Mouse (Mus musculus) retina, postnatal 7 days (tissue): ENCODE measurements at regions not wholly inside any gene's neighbourhood (a gene's known extent, or its start where the extent isn't known, plus 50 kb on each side); places are given as distances from the start of the nearest gene placed in this dataset.

Source experiments
- DNase-seq: peaks from one replicate; pipeline ENCODE4 v3.0.0-alpha.2; 2012; ENCODE audit warnings: low read depth, low spot score

DNA sequence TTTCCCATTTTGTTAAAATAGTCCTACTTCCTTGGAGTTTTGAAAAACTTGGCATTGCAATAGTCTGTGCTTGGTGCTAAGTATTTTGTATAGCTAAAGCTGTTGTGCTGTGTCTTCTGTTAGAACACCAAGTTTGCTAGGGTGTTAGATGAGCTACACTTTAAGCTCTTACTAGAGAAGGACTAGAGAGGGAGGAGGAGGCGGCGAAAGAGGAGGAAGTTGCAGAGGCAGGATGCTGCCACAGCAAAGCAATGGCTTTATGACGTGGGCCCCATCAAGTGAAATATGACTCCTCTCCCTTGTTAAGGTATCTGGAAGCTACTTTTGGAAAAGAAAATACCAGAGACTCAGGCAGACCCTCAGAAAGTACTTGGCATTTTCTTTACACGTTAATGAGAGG, 167.8 kb upstream of the Pik3r1 start:
- DNase-seq = no peak

DNA sequence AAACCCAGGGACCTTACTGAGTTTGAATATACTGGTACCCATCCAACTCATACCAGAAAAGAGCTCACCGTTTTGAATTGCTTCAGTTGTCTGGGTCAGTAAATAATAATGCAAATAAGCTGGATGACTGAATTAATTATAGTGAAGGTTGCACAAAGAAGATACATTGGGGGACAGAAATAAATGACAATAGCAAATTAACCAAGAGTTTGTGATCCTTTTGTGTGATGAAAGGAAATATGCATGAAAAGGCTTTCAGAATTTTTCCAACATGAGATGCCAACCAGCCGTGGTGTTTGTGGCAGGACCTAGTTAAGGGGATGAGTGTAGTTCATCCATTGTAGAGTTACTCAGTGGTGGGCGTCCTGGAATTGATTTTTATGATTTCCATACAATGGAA, 186.5 kb upstream of the Pik3r1 start:
- no peak for DNase-seq

DNA sequence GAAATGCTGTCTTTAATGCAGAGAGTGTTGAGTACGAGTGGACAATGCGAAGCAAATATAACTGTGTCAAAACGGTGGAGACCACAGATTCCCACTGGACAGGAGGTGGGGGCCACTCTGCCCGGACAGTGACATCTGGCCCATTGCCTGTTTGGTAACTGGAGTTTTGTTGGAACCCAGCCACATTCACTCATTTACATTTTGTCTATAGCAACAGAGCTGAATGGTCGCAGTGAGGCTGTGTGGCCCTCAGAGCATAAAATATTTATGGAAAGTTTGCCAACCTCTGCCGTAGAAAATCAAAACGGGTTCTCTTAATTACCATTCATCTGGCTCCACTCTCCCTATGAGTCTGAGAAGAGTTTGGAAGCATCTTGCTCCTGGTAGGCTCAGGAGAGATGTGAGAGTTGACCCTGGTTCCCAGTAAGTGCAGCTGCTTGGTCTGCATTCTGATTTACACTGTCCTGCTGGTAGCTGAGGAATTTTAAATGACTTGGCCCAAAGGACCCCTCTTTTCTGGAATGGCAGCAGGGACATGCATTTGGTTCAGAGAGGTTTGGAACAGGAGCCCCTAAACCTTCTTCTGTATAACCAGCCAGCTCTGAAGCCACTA, 187.9 kb upstream of the Pik3r1 start:
- DNase-seq = no peak

DNA sequence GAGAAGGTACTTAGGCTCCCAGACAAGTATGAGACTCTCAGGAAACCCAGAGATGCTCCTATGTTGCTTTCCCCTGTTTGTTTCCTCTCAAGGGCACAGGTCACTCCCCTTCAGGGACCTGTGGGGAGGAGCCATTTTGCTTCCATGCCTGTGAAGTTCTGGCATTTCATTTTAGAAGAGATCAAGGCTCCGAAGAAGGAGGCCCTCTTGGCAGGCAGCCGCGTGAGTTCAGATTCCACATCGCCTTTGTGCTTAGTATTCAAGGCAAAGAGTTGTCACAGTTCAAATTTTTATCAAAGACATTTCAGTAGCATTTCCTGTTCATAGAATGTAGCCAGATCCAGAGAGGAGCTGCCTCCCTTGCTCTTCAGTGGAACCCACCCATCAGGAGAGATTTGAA, 189.8 kb upstream of the Pik3r1 start:
- DNase-seq = no peak

DNA sequence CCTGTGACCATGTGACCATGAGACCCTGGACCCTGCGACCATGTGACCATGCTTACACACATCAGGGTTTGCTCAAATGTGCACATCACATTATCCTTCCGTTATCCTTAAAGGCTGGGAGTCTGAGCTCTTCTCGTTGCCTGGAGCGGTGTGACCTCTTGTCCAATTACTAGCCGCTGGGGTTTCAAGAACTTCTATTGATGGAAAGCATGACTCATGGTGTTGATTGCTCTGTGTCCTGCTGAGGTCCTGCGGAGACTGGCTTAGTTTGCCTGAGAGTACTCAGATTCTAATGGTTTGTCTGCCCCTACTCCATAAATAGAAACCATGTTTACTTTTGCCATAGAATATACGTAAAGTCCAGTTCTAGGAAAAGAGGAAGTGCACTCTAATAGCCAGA, 197.5 kb upstream of the Pik3r1 start:
- no peak for DNase-seq

DNA sequence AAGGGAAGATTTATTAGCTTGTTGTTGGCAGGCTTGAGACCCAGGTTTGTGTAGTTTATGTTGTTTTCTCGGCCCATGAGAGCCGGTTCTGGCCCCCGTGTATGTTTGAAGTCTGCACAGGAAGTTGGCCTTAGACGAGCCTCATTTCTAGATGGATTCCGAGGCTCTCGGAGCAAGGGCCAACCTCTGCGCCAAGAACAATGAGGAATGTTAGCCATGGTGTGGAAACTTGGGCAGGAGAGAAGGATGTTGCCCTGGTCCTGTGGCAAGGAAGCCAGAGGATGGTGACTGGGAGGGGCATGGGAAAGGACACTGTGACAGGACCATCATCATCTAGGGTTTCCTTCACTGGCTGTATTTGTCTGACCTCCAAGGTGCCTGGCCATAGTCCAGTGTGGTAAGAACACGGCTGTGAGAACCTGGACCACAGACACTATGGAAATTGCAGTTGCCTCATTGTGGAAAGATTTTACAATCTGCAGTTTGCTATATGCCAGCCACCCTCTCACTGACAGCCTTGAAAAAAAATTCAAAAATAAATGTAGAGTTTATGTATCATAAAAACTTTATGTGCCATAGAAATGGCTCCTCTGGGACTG, 198.9 kb upstream of the Pik3r1 start:
- DNase-seq = no peak

DNA sequence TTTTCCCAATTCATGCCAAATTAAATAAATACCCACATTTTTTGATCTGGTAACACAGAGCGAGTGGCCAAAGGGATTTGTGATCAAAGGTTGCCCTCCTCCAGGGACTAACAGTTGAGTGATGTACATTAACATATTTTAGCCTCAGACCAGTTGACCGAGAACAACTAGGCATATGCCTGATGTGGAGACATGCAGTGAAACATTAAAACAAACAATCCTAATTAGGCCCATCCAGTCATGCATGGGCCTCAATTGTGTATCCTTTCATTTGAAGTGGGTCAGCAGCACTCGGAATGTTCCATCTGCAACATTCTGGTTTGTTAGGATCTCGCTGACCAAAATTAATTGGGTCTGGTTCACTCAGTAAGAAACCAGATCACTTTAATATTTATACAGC, 199.4 kb upstream of the Pik3r1 start:
- peak; percentile 11 for DNase-seq

DNA sequence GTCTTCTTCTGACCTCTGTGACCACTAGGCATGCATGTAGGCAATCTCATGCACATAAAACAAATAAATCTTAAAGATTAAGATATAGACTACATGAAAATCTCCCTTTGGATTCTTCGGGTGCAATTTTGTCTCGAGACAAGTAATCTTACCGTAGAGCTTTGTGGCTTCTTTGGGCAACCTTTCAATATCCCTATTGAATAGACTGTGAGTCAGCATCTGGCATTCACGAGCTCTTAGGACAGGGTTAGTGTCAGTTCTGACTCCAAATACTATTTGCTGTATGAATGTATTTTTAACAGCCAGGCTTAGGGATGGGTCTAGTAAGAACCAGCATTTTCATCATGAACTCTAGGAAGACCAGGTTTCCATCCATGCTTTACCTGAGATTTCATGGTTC, 208.7 kb upstream of the Pik3r1 start:
- DNase-seq = no peak

DNA sequence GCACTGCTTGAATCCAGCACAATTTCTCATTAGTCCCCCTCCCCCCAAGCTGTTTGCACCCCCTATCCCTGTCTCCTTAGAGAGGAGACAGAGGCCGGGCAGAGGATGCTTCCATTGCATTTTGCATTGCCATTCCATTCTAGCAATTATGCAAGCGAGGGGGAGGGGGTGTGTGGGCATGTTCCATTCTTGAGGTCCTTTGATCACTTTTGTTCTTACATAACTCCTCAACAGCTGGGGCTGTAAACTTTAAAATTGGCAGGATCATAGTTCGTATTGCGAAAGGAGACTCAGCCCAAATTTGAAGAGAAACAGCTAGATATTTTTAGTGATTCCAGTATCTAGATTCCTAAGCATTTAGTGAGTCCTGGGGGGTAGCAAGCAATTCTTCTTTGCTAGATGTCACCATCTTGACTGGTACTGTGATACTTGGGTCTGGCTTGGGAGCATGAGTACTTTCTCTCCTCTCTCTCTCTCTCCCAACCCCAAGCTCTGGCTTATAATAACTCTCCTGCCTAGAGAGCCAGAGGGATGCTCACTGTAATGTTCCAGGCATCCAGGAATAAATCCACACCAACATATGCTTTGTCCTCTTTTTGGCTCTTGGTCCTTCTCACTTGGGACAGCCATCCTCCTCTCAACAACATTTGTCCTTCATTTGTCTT, 212.3 kb upstream of the Pik3r1 start:
- DNase-seq = no peak

DNA sequence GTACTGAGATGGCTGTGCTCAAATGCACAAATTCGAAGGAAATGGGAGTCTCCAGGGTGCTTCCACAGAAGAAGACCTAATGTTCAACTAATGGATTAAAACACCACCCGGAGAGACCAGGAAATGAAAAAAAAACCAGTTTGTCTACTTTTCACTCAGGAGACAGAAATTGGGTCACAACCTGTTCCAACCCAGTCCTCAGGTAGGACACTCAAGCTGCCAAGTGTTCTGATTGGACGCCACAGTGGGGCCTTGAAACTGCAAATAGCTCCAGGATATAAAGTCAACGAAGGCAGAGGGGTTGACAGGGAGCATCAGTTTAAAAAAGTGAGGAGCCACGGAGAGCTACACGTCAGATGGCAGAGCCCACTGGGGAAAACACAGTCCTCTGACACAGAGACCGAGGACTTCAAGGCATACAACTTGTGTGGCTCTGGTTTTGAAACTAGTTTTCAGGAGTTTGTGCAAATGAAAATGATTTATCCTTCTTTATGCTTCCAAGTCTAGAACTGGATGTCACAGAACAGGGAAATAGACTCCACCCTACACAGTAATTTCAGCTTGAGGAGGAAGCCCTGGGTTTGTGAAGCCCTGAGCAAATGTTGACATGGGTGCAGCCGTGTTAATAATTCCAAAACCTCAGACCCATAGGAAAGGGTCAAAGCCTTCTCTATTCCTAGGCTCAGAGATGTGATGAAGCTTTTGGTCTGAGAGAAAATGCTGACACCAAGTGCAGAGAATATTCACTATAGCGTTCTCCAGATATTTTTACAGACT, 220.8 kb upstream of the Pik3r1 start:
- DNase-seq = no peak

DNA sequence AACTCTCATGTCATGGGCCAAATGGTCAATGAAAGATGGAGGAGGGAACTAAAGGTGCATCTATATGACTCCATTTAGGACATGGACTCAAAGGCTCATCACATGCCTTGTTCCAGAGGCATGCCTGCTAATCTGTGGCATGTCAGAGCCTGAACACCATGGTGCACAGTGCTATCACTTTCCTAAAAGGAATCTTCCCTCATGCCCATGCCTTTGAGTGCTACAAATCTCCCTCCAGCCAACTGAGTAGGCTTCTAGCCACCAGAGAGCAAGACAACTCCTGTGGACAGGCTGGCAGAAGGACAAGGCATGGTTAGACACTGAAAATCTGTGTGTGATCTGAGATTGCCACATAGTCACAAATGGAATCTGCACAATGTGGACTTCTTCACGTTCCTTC, 223.7 kb upstream of the Pik3r1 start:
- no peak for DNase-seq

DNA sequence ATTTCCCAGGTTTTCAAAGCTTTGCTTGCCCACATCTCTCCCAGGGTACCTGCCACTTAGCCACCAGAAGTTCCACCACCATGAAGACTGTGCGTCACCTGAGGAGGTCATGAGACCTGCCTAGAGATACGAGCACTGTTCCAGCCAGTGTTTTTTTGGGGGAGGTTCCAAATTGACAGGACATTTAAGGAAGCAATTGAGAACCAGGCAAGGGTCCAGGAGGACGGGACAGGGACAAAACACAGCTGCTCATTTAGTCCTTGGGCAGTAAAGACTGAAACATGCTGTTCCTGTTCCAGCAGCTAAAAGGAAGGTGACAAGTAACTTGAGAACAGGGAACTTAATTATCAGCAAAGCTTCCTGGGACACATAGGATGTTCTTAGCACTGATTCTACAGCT, 226.8 kb upstream of the Pik3r1 start:
- DNase-seq = no peak

DNA sequence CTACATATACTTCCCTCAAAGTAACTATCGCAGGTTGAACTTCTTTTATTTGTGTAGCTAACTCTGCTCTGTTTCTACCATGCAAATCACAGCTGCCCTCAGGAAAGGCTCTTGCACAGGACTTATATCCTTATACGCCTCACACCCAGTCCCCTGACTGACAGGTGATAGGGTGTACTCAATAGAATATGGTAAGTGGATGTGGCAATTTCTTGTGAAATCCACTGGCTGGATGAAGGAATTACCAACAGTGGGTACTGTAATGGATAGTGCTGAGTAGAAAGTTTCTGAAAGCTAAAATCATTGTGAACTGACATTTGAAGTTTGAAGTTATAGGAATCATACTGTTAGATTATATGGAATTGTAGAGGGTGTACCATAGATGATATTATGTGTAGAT, 227.5 kb upstream of the Pik3r1 start:
- no peak for DNase-seq

DNA sequence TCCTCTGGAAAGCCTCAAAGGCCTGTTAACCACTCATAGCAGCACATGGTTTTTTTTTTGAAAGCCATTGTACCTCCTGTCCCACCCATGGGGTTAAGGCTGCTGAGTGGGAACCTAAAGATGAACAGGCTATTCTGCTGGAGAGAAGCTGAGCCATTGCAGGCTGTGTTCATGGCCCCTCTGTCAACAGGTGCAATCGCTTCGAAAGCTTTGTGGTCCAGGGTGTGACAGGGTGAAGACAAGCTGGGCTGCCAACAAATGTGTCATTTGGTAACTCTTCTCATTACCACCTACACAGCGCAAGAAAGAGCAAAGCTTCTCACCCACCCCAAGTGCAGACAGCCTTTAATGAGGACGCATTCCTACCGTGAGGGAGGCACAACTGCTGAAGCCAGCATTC, 228.1 kb upstream of the Pik3r1 start:
- DNase-seq = no peak

DNA sequence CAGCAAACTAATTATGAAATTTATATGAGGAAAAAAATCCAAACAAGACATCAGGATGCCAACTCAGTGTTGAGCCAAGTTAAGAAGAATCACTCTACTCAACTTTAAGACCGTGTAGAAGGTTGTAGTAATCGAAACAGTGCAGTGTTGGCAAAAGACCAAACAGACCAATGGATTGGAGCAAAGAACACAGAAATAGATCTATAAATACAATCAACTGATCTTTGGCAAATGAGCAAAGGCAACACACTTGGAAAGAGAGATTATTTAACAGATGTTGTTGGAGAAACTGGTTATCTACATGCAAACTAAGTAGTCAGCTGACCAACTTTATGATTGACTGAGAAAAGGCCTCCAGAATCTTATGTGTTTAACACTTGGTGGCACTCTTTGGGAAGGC, 229.4 kb upstream of the Pik3r1 start:
- DNase-seq = no peak

DNA sequence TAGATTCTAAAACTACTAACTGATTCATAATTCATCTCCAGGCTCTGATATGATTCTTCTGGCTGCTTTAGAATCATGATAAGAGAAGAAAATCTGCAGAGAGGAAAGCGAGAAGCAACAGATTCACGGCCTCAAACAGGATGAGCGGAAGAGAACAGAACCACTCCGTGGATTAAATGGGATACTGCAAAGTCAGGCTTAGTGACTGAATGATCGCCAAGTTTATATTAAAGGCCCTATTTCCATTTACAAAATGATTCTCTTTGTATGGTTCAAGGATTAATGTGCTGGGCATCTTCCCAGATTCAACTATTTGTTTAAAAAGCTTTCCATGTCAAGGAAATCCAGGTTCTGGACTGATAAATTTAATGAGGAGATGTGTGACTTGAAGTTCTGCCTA, 238.5 kb upstream of the Pik3r1 start:
- DNase-seq = no peak

DNA sequence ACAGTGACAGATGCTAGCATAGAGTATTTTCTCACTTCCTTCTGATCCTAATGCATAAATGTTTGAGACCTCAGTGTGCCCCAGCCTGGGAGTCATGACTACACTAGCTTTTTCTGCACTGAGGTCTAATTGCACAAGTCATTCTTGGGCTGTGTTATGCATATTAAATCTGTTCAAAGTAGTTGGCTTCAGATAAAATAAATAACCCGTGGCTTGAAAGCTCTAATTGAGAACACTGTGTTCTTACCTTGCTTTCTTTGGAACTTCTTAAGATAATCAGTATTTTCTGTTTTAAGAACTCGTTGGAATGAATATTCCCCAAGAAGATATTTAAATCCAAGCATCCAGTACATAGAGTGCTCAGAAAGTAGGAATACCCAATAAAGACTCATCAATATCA, 243.9 kb upstream of the Pik3r1 start:
- no peak for DNase-seq

DNA sequence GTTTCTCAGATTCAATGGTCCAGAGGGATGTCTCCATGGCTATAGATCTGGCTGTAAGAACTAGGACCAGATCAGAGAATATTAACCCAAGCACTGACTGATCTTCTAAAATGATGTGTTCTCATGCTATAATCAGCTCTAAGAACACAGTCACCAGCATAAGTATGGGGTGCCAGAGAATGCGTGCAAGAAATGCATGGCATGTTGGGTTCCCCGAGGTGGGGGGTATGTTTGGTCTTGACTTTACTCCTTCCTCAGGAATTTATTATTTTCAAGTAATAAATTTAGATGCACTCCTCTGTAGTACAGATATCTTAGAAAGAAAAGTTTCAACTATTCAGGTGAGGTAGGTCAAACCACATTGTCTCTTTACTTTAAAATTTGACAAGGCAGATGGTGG, 246.5 kb upstream of the Pik3r1 start:
- DNase-seq = no peak

DNA sequence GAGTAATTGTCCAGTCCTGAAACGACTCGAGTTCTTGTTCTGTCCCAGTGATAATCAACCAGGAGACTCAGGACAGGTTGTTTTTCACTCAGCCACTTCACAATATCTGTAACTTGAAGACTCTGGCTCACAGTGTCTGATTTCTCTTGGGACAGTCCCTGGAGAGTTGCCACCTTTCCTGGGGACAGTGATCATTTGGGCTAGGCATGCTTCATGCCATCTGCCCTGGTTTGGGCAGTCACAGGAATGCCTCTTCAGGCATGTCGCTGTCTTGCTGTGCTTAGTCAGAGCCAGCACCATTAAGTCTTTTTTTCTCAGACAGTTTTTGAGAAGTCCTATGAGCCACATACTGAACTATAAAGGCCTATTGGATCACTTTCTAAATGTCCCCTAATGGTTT, 246.9 kb upstream of the Pik3r1 start:
- no peak for DNase-seq

DNA sequence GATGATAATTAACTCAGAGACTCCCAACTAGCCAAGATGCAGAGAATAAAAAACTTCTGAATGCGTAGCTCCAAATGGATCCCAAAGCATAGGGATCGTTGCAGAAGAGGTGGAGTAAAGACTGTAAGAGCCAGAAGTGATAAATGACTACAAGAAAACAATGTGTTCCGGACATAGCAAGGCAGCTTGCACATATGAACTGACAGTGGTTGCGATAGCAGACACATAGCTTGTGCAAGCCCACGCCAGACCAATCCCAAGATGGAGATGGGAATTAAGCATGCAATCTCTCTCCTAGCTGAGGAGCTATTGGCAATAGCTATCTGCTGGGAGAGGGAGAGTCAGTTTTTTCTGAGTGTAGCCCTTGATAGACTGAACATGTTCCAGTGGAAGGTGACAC, 248.5 kb upstream of the Pik3r1 start:
- no peak for DNase-seq

DNA sequence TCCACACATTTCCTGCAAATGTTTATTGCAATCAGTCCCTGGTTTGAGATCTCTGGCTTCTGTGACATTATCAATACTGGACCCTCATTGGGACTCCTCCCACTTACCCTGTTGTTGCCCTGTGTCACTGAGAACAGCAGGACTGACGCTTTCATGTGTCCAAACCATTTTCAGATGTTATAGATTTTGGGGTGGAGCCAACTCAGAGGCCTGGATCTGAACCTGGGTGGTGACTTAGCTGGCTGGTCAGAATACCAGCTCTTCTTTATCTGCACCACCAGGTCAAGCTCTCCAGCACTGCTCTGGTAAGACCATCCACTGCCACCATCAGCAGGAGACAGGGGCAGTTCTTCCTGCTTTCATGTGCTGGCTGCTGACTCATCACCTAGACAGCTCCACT, 254.3 kb upstream of the Pik3r1 start:
- no peak for DNase-seq

DNA sequence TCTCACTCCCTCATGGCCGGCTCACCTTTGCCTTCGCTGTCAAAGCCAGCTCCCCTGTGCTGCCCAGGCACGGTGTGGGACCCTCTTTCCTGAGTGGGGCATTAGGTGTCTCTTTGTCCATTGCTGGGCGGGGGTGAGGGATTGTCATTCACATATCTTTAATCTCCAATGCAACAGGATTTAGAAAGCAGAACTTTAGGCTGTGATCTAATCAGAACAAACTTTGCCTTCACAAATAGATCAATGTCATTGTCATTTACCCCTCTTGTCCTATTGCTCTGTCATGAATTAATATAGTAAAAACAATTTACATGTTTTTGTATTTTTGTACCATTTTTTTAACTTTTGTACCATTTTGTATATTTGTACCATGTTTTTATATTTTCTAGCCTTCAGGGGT, 254.7 kb upstream of the Pik3r1 start:
- no peak for DNase-seq

DNA sequence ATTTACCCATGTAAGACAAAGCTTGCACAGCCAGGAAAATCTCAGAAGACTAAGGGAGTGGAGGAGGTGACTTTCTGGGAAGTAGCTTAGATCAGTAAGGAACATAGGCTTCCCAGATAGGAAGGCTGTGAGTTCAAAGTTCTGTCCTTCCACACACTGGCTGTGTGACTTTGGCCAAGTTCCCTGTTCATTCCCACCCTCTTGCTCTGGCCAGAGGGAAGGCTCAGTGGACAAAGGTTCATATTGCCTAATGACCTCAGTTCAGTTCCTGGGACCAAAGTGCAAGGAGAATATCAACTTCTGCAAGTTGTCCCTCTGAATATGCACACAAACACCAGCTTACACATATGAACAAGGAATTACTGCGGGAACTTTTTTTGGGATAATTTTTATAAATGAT, 255.6 kb upstream of the Pik3r1 start:
- DNase-seq = no peak
